Mouse (Mus musculus): Measurements from ENCODE around the gene Fam189a2. TPM values are rescaled to one million over a fixed set of nuclear protein-coding genes. Genes with fewer than 3 reads are reported as not detected.

The Fam189a2 gene
- 4.2 TPM for polyA plus RNA-seq (2014; fragmentation: Illumina TruSeq; extraction: RNeasy Lipid Tissue Mini Kit (QIAGEN cat#74804); ENCODE audit: low read depth, low replicate concordance)

DNA sequence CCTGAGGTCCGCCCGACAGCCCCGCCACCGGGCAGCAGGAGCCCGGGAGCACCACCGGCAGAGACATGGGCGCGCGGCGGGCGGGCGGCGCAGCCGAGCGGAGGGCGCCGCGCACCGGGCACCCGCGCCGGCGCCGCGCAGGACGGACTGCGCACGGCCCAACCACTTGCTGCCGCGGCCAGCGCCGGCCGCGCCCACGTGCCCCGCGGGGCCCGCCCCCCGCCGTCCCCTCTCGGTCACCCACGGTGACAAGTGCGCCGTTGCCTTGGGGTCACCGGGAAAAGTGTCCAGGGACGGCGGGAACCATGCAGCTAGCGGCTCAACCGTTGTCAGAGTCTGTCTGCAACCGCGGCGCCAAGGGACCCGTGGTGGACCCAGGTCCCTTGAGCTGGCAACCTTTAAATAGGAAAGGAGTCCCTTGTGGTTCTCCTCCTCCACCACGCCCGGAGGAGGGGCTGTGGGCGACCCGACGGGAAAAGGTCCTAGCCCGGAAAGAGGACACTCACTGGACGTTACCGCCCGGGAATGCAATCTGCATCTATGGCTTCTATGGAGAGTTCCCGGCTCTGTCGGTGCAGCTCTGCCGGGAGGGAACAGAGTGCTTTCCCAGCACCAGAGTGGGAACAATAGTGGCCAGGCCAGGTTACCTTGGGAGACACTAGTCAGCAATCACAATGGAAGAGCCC lies at the start of gene Fam189a2:
Gene Fam189a2 (minus strand): TSS at position 149 of the 686 bp plus-strand sequence.

Other genes with a start within 250 kb of the Fam189a2 start
- 16.0 TPM for gene Tjp2, start 194.0 kb upstream of the Fam189a2 start, polyA plus RNA-seq (2014; fragmentation: Illumina TruSeq; extraction: RNeasy Lipid Tissue Mini Kit (QIAGEN cat#74804); ENCODE audit: low read depth, low replicate concordance)
- 0.48 TPM for gene Fxn, start 249.6 kb upstream of the Fam189a2 start, polyA plus RNA-seq (2014; fragmentation: Illumina TruSeq; extraction: RNeasy Lipid Tissue Mini Kit (QIAGEN cat#74804); ENCODE audit: low read depth, low replicate concordance)

Data from testis, adult 10 weeks (tissue).